Mouse (Mus musculus) kidney, embryonic 16.5 days (tissue): ENCODE measurements around the gene Disp1. TPM values are rescaled to one million over a fixed set of nuclear protein-coding genes. Genes with fewer than 3 reads are reported as not detected.

ENCODE experiments used
- ATAC-seq: fragments of 200-750 bp; cut with Nextera tagmentation; 2 replicates; pipeline ENCODE4 v1.8.0; 2017; ENCODE audit warnings: moderate TSS enrichment; ENCODE audit not compliant: low FRiP score, low TSS enrichment
- H3K27ac ChIP-seq: fragments of 300-500 bp; sonication (generic); 2 replicates; pipeline ENCODE4 v1.5.1; 2014; ENCODE audit warnings: low read length
- H3K27me3 ChIP-seq: fragments of 300-500 bp; sonication (generic); 2 replicates; pipeline ENCODE4 v1.6.1; 2014; ENCODE audit warnings: low read length, control low read depth, mixed read lengths; ENCODE audit not compliant: insufficient read depth
- H3K36me3 ChIP-seq: fragments of 300-500 bp; sonication (generic); 2 replicates; pipeline ENCODE4 v1.6.1; 2014; ENCODE audit warnings: low read length, control low read depth, mixed read lengths; ENCODE audit not compliant: insufficient read depth
- H3K4me1 ChIP-seq: fragments of 300-500 bp; sonication (generic); 2 replicates; pipeline ENCODE4 v1.6.1; 2014; ENCODE audit warnings: low read length, control low read depth, mixed read lengths; ENCODE audit not compliant: insufficient read depth
- H3K4me2 ChIP-seq: fragments of 300-500 bp; sonication (generic); replicated peaks from 2 replicates; pipeline ENCODE4 v1.6.1; 2014; ENCODE audit warnings: low read depth, low read length
- H3K4me3 ChIP-seq: fragments of 300-500 bp; sonication (generic); 2 replicates; pipeline ENCODE4 v1.5.1; 2014; ENCODE audit warnings: mild to moderate bottlenecking, low read length
- H3K9ac ChIP-seq: fragments of 300-500 bp; sonication (generic); replicated peaks from 2 replicates; pipeline ENCODE4 v1.6.1; 2014; ENCODE audit warnings: low read length
- H3K9me3 ChIP-seq: fragments of 300-500 bp; sonication (generic); 2 replicates; pipeline ENCODE4 v1.6.1; 2016; ENCODE audit warnings: low read length, control low read depth
- WGBS: fragments of 180-500 bp; shearing (Covaris S2); extraction: QIAGEN DNeasy Blood & Tissue Kit; methylation state at CpG from one replicate; pipeline ENCODE4 v1.1.7; 2014; 5-methylcytosine and 5-hydroxymethylcytosine counted together
- polyA plus RNA-seq: library from polyadenylated mRNA; unstranded; fragments of >200 nt; fragmentation: Nextera tagmentation; extraction: Ambion mirVana; gene quantifications from 2 replicates; pipeline ENCODE4 v1.2.1, GENCODE M21; 2015

Disp1 gene
- polyA plus RNA-seq, 1 experiment from 2014 or later, result 12.8 TPM

GRCm38 (mm10) chr1:183185560-183185959 lies 35.8 kb downstream of the Disp1 start:
- Histone ChIP-seq H3K36me3 (no peaks in the 10 kb centered on the region), H3K4me2 (no peak overlapping the region), H3K27me3 (no peaks in the 10 kb centered on the region), H3K4me3 (no peak overlapping the region), H3K4me1 (peaks cover 31% of the 10 kb centered on the region), H3K9me3 (no peaks in the 10 kb centered on the region), H3K9ac (no peak overlapping the region), H3K27ac (no peak overlapping the region)
- ATAC-seq, result no peak
- WGBS, result 52% methylated on average over 6 of the region's 6 CpGs

- peaks cover 27% of the 10 kb centered on the region for H3K4me1 ChIP-seq
- H3K9ac ChIP-seq, result no peak overlapping the region
- no peak for ATAC-seq
- no peaks in the 10 kb centered on the region for H3K9me3 ChIP-seq
- H3K27ac ChIP-seq, result no peak overlapping the region
- H3K4me3 ChIP-seq, result no peak overlapping the region
- WGBS, result 86% methylated on average over 5 of the region's 5 CpGs
- H3K36me3 ChIP-seq, result no peaks in the 10 kb centered on the region
- H3K27me3 ChIP-seq, result no peaks in the 10 kb centered on the region
- H3K4me2 ChIP-seq, result no peak overlapping the region
These were observed 36.6 kb downstream of the Disp1 start for GRCm38 (mm10) chr1:183184681-183185080.

GRCm38 (mm10) chr1:183183565-183183964 lies 37.8 kb downstream of the Disp1 start:
- no peaks in the 10 kb centered on the region for H3K9me3 ChIP-seq
- no peak overlapping the region for H3K4me3 ChIP-seq
- H3K9ac ChIP-seq, result no peak overlapping the region
- H3K36me3 ChIP-seq, result no peaks in the 10 kb centered on the region
- peaks cover 22% of the 10 kb centered on the region for H3K4me1 ChIP-seq
- no peak for ATAC-seq
- 73% methylated on average over 5 of the region's 5 CpGs for WGBS
- no peaks in the 10 kb centered on the region for H3K27me3 ChIP-seq
- no peak overlapping the region for H3K27ac ChIP-seq
- no peak overlapping the region for H3K4me2 ChIP-seq

GRCm38 (mm10) chr1:183182641-183183414 lies 38.5 kb downstream of the Disp1 start:
- H3K9ac ChIP-seq, result no peak overlapping the region
- WGBS, result 50% methylated on average over 12 of the region's 12 CpGs
- H3K4me2 ChIP-seq, result no peak overlapping the region
- no peaks in the 10 kb centered on the region for H3K27me3 ChIP-seq
- no peak overlapping the region for H3K27ac ChIP-seq
- H3K4me1 ChIP-seq, result peaks cover 22% of the 10 kb centered on the region
- H3K9me3 ChIP-seq, result no peaks in the 10 kb centered on the region
- no peaks in the 10 kb centered on the region for H3K36me3 ChIP-seq
- no peak overlapping the region for H3K4me3 ChIP-seq
- no peak for ATAC-seq

- Histone ChIP-seq H3K27ac (no peak overlapping the region), H3K4me2 (no peak overlapping the region), H3K9me3 (no peaks in the 10 kb centered on the region), H3K27me3 (no peaks in the 10 kb centered on the region), H3K36me3 (no peaks in the 10 kb centered on the region), H3K4me1 (peaks cover 22% of the 10 kb centered on the region), H3K4me3 (no peak overlapping the region), H3K9ac (no peak overlapping the region)
- no peak for ATAC-seq
- WGBS, result 27% methylated on average over 2 of the region's 2 CpGs
These were observed 40.3 kb downstream of the Disp1 start for GRCm38 (mm10) chr1:183181030-183181395.

- Histone ChIP-seq H3K27ac (no peak overlapping the region), H3K27me3 (no peaks in the 10 kb centered on the region), H3K4me1 (peaks cover 19% of the 10 kb centered on the region), H3K9ac (no peak overlapping the region), H3K36me3 (no peaks in the 10 kb centered on the region), H3K9me3 (no peaks in the 10 kb centered on the region), H3K4me2 (no peak overlapping the region), H3K4me3 (no peak overlapping the region)
- no peak for ATAC-seq
- WGBS, result 54% methylated on average over 2 of the region's 2 CpGs
These were observed 40.9 kb downstream of the Disp1 start for GRCm38 (mm10) chr1:183180301-183181029.

- no peak for ATAC-seq
- 82% methylated on average over 5 of the region's 5 CpGs for WGBS
These were observed 42.0 kb downstream of the Disp1 start for GRCm38 (mm10) chr1:183179316-183179715.

GRCm38 (mm10) chr1:183175236-183175635 lies 46.1 kb downstream of the Disp1 start:
- no peak overlapping the region for H3K9ac ChIP-seq
- no peaks in the 10 kb centered on the region for H3K27me3 ChIP-seq
- no peak overlapping the region for H3K4me3 ChIP-seq
- 77% methylated on average over 8 of the region's 8 CpGs for WGBS
- ATAC-seq, result 0 out of 2 replicates have a peak, but pooled peaks have one; percentile 67
- no peaks in the 10 kb centered on the region for H3K36me3 ChIP-seq
- H3K27ac ChIP-seq, result no peak overlapping the region
- H3K4me1 ChIP-seq, result peaks cover 4% of the 10 kb centered on the region; the same call in 1 of the 2 replicates
- no peaks in the 10 kb centered on the region for H3K9me3 ChIP-seq
- no peak overlapping the region for H3K4me2 ChIP-seq

More at GRCm38 (mm10) chr1:183179316-183179715, 42.0 kb downstream of the Disp1 start:
- Histone ChIP-seq H3K36me3 (no peaks in the 10 kb centered on the region), H3K4me2 (no peak overlapping the region), H3K4me1 (peaks cover 15% of the 10 kb centered on the region; the same call in 1 of the 2 replicates), H3K27ac (no peak overlapping the region), H3K4me3 (no peak overlapping the region), H3K9me3 (no peaks in the 10 kb centered on the region), H3K27me3 (no peaks in the 10 kb centered on the region), H3K9ac (no peak overlapping the region)

GRCm38 (mm10) chr1:183171095-183171494 lies 50.2 kb downstream of the Disp1 start:
- WGBS, result 54% methylated on average over 5 of the region's 5 CpGs
- no peaks in the 10 kb centered on the region for H3K36me3 ChIP-seq

GRCm38 (mm10) chr1:183168465-183168864 lies 52.9 kb downstream of the Disp1 start:
- Histone ChIP-seq H3K9ac (no peak overlapping the region), H3K27me3 (no peaks in the 10 kb centered on the region), H3K4me1 (peaks cover 27% of the 10 kb centered on the region), H3K4me3 (no peak overlapping the region), H3K9me3 (no peaks in the 10 kb centered on the region), H3K27ac (peak overlapping the region; percentile 59), H3K4me2 (no peak overlapping the region), H3K36me3 (no peaks in the 10 kb centered on the region)
- WGBS, result 32% methylated on average over 6 of the region's 6 CpGs
- peak; percentile 70; the same call in 1 of the 2 replicates for ATAC-seq

More at GRCm38 (mm10) chr1:183171095-183171494, 50.2 kb downstream of the Disp1 start:
- Histone ChIP-seq H3K4me2 (no peak overlapping the region), H3K9ac (no peak overlapping the region), H3K4me1 (peaks cover 14% of the 10 kb centered on the region), H3K9me3 (no peaks in the 10 kb centered on the region), H3K4me3 (no peak overlapping the region), H3K27me3 (no peaks in the 10 kb centered on the region), H3K27ac (no peak overlapping the region)
- ATAC-seq, result no peak
